Mouse (Mus musculus): Measurements from ENCODE around the gene Pank4.

Gene Pank4

DNA sequence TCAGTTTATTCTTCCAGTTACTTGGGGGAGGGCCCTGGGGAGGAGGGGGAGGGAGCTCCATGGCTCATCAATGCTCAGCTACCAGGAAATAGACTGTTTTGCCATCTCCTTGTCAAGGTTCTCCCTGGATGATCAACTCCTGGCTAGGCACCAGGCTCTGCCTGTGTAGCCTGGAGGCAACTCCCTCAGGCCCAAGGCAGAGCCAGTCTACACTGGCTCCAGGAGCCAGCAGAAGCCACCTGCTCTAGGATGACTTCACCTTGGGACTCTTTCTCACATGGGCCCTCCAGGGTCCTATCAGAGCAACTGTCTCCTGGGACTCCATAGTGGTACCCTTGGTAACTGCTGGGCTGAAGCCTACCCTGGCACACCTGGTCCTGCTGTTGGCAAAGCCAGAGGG lies 44.2 kb downstream of the Pank4 start:
- no peak for DNase-seq (ENCODE audit: low read depth, low spot score)
- Histone ChIP-seq H3K36me3 (ENCODE audit: control insufficient read depth, insufficient read depth, low read length, poor library complexity, severe bottlenecking) (no peaks in the 10 kb centered on the region), H3K27me3 (ENCODE audit: control insufficient read depth, insufficient read depth, low read length, poor library complexity, severe bottlenecking) (no peaks in the 10 kb centered on the region)

DNA sequence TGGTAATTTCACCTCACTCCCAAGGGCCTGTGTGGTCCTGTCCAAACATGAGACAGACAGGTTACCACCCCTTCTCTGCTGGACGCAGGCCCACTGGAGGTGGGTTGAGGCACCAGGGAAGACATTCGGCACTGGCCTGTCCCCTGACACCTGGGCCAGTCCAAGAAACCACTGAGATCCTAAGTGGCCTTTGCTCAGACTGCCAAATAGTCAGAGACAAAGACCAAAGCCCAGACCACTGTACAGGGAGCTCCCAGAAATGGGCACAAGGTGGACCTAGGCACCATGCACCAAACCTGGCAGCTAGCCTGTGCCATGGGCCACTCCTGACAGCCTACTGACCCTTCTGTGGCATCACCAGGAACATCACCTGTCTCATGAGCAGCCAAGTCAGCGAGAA lies 45.3 kb downstream of the Pank4 start:
- Histone ChIP-seq H3K27me3 (ENCODE audit: control insufficient read depth, insufficient read depth, low read length, poor library complexity, severe bottlenecking) (no peaks in the 10 kb centered on the region), H3K36me3 (ENCODE audit: control insufficient read depth, insufficient read depth, low read length, poor library complexity, severe bottlenecking) (no peaks in the 10 kb centered on the region)
- DNase-seq (ENCODE audit: low read depth, low spot score) = no peak

DNA sequence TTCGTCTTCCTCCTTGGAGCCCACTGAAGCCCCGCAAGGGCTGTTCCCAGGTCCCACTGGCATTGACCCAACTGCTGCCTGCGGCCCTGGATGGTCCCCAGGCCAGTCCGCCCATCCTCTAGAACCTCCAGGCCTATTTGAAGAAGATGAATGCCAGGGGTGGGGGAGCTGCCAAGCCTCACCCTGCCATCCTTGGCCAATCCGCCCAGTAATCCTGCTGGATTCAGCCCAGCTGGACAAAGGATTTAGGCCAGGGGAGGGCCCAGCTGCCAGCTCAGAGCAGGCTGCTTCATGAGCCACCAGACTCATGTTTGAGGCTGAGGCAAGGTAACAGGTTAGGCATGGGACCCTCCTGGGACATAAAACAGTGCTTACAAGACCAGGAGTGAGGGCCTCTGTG lies 46.9 kb downstream of the Pank4 start:
- no peaks in the 10 kb centered on the region for H3K27me3 ChIP-seq (ENCODE audit: control insufficient read depth, insufficient read depth, low read length, poor library complexity, severe bottlenecking)
- DNase-seq (ENCODE audit: low read depth, low spot score) = no peak
- no peaks in the 10 kb centered on the region for H3K36me3 ChIP-seq (ENCODE audit: control insufficient read depth, insufficient read depth, low read length, poor library complexity, severe bottlenecking)

DNA sequence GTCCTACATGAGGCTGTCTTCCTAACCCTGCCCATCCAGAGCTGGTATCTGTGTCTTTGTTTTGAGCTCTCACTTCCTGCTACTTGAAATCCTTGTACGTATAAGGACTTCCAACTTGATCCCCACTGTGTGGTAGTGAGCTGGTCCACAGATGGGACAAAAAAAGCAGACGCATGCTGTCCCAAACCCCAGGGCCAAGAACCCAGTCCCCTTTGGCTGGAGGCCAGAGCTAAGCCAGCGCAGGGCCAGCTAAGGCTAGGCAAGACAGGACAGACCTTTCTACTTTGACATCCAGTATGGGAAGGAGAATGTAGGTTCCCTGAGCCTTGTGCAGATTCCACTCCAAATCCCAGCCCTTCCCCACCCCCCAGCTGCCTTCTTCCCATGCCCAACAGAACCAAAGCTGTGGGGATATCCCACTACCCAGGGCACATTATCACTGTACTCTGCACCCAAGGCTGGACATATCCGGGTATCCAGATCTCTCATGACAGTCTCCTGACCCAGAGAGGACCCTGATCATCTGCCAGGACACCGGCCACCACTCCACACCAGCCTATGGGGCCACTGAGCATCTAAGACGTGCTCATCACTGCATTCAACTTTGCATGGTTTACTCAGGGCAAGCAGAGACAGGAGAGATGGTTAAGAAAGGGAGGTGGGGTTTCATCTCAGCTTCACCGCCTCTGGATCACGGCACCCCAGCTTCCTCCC lies 47.5 kb downstream of the Pank4 start:
- no peaks in the 10 kb centered on the region for H3K27me3 ChIP-seq (ENCODE audit: control insufficient read depth, insufficient read depth, low read length, poor library complexity, severe bottlenecking)
- no peaks in the 10 kb centered on the region for H3K36me3 ChIP-seq (ENCODE audit: control insufficient read depth, insufficient read depth, low read length, poor library complexity, severe bottlenecking)
- DNase-seq (ENCODE audit: low read depth, low spot score) = no peak

DNA sequence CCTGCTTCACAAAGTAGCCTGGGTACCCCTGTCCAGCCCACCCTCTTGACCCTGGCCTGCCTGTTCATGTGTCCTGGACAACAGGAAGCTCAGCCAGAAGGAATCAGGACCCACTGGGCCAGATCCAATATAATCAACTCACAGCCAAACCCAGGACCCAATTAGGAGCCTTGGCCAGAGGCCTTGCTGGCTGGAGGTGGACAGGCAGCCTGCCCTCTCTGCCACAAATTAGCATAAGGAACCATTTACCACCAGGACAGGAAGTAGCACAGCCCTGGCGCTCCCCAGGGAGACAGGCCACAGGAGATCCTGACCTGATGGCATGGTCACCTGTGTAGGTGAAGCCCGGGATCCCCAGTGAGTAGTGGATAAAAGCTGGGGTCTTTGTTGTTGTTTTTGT lies 48.2 kb downstream of the Pank4 start:
- no peaks in the 10 kb centered on the region for H3K36me3 ChIP-seq (ENCODE audit: control insufficient read depth, insufficient read depth, low read length, poor library complexity, severe bottlenecking)
- H3K27me3 ChIP-seq (ENCODE audit: control insufficient read depth, insufficient read depth, low read length, poor library complexity, severe bottlenecking) = no peaks in the 10 kb centered on the region
- DNase-seq (ENCODE audit: low read depth, low spot score) = no peak

DNA sequence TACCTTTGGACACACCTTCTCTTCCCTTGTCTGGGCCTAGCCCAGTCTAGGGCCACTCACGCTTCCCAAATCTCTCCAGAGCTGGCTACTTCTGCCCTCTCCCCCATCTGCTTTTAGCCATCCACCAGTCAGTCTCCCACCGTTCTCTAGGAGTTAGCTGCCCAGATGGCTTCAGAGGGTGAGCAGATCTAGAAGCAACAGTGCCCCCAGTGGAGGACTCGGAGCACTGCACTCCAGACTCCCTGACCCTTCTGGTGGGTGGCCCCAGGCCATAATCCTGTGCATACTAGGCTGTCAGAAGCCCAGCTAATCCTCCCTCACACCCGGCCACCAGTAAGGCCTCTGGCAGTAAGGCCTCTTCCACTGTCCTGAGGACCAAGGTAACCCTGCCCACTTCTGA lies 48.9 kb downstream of the Pank4 start:
- DNase-seq (ENCODE audit: low read depth, low spot score) = peak; percentile 75
- Histone ChIP-seq H3K27me3 (ENCODE audit: control insufficient read depth, insufficient read depth, low read length, poor library complexity, severe bottlenecking) (no peaks in the 10 kb centered on the region), H3K36me3 (ENCODE audit: control insufficient read depth, insufficient read depth, low read length, poor library complexity, severe bottlenecking) (no peaks in the 10 kb centered on the region)

DNA sequence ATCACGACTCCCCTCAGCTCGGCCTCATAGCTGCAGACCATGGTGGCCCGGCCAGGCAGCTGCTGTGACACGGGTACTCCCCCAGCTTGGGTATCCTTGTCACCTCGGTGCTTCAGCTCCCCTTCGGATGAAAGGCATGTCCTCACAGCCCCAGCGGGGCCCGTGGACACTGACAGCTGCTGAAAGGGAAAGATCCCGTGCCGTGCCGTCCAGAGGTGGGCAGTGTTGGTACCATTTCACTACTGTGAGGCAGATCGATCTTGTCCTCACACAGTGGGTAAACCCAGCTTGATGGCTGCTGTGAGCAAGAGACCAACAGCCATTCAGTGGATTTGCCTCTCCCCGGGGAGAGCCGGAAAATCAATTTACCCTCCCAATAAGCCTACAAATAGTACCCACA lies 50.3 kb downstream of the Pank4 start:
- DNase-seq (ENCODE audit: low read depth, low spot score) = no peak
- Histone ChIP-seq H3K36me3 (ENCODE audit: control insufficient read depth, insufficient read depth, low read length, poor library complexity, severe bottlenecking) (no peaks in the 10 kb centered on the region), H3K27me3 (ENCODE audit: control insufficient read depth, insufficient read depth, low read length, poor library complexity, severe bottlenecking) (no peaks in the 10 kb centered on the region)

DNA sequence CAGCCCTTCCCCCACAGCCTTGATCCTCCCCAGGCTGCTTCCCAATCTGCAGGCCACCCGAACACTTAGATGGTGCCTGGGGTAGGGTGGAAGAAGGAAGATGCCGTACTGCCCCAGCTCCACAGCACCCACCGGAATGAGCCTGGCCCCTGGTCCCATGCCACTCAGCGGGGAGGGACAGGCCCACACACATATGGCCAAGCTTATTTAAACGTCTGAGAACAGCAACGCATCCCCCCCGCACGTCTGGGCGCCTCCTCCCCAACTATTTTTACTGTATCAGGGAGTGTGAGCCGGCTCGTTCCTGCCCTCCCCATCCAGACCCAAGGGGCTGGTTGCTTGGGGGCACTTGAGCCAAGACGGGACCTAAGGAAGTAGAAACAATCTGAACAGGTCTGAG lies 50.9 kb downstream of the Pank4 start:
- no peak for DNase-seq (ENCODE audit: low read depth, low spot score)
- H3K27me3 ChIP-seq (ENCODE audit: control insufficient read depth, insufficient read depth, low read length, poor library complexity, severe bottlenecking) = no peaks in the 10 kb centered on the region
- H3K36me3 ChIP-seq (ENCODE audit: control insufficient read depth, insufficient read depth, low read length, poor library complexity, severe bottlenecking) = no peaks in the 10 kb centered on the region

DNA sequence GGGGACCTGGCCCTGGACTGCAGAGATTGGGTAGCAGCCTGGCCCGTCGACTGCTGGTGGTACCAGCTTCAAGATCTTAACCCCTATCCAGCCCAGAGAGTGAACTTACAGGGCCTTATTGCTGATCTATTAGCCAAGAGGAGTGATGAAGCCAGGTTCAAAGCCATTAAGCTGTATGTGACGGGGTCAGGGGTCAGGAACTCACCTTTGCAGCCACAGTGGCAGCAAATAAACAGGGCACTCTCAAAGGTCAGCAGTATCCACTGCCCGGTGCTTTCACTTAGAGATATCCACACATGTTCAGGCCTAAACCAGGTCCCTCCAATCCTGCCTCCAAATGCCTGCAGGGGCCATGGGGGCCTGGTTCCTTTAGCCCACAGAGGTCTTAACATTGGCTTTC lies 51.6 kb downstream of the Pank4 start:
- H3K36me3 ChIP-seq (ENCODE audit: control insufficient read depth, insufficient read depth, low read length, poor library complexity, severe bottlenecking) = no peaks in the 10 kb centered on the region
- no peak for DNase-seq (ENCODE audit: low read depth, low spot score)
- no peaks in the 10 kb centered on the region for H3K27me3 ChIP-seq (ENCODE audit: control insufficient read depth, insufficient read depth, low read length, poor library complexity, severe bottlenecking)

DNA sequence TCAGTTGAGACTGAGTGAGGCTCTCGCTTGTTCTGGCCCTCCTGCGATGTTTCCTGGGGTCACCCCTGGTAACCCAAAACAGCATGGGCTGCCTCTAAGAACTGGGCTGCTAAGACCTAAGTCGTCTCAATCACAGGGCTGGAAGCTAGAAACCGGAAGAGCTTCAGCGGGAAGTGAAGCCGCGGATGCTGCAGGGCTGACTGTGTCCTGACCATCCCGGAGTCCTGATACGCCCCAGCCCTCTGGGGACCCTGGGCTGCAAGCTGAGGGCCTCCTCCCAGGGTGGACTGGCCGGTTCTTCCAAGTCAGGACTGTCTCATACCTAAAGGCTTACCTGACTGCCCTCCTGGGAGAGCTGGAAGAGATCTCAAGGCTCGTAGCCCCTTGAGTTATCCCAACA lies 52.9 kb downstream of the Pank4 start:
- DNase-seq (ENCODE audit: low read depth, low spot score) = no peak
- Histone ChIP-seq H3K36me3 (ENCODE audit: control insufficient read depth, insufficient read depth, low read length, poor library complexity, severe bottlenecking) (no peaks in the 10 kb centered on the region), H3K27me3 (ENCODE audit: control insufficient read depth, insufficient read depth, low read length, poor library complexity, severe bottlenecking) (no peaks in the 10 kb centered on the region)

DNA sequence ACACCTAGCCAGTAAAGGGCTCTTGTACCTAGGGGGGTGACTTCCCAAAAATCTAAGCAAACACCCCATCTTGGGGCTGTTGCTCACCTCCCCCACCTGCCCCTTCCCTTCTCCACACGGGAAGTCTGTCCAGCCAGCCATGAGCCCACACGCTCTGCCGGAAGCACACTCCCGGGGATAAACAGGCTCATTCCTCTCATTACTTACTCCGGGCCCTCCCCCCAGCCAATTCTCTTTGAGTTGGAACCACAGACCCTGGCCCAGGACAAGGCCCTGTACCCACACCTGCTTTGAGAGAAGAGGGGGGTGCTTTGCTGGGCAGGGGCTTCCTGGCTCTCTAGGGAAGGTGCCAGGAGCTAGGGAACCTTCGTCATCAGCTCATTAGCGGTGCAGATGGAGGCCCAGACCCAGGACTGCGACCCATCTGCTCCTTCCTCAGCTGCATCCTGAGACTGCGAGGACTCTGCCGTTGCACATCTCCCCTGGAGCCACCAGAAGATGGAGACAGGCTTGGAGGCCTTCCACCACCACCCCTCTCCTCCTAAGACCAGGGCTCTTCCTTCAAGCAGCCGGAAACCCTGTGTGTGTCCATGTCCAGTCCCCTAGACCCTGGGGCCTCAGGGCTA lies 53.4 kb downstream of the Pank4 start:
- Histone ChIP-seq H3K36me3 (ENCODE audit: control insufficient read depth, insufficient read depth, low read length, poor library complexity, severe bottlenecking) (no peaks in the 10 kb centered on the region), H3K27me3 (ENCODE audit: control insufficient read depth, insufficient read depth, low read length, poor library complexity, severe bottlenecking) (no peaks in the 10 kb centered on the region)
- DNase-seq (ENCODE audit: low read depth, low spot score) = no peak

DNA sequence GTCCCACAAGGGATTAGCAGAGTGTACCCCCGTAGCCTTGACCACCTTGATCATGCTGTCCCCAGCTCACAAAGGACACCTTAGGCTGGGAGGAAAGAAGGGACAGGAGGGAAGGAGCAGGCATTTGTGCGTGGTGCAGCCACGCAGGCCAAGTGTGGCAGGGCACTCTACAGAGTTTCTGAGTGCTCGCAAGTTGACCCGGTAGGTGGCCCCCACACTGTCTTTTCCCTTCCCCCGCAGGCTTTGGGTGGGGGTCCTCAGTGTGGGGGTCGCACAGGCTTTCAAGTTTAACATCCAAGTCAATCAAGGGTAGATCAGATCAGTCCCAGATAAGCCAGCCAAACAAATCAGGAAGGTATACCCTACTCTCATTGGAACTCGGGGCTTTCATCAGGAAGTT lies 54.1 kb downstream of the Pank4 start:
- Histone ChIP-seq H3K36me3 (ENCODE audit: control insufficient read depth, insufficient read depth, low read length, poor library complexity, severe bottlenecking) (no peaks in the 10 kb centered on the region), H3K27me3 (ENCODE audit: control insufficient read depth, insufficient read depth, low read length, poor library complexity, severe bottlenecking) (no peaks in the 10 kb centered on the region)
- no peak for DNase-seq (ENCODE audit: low read depth, low spot score)

DNA sequence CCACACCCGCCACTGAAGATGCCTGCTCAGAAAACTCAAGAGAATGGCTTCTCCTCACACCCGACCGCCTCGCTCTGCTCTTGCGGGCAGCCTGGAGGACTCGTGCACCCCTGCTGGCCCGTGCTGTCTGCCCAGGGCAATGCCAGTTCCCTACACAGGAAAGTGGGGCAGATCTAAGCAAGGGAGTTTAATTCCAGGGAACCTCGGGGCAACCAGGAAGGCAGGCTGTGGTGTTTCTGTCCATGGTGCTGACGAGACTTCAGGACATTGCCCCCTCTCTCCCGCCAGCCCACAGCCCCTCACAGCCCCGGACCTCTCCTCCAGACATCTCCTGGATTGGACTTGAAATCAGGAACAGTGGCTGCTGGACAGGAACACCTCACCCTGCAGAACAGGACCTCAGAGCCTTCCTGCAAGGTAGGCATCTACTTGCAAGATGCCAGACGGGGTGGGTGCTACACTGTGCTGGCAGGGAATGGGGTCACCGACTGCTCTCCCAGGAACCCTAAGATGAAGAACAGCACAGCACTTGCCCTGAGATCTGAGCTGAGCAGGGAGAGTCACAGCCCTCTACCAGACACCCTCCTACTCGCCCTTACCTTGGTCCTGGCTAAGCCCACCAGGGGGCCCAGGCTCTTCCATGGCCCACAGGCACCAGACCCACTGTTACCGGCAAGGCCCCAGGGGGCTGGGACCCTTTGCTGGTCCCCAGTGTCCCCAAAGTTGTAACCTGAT lies 54.8 kb downstream of the Pank4 start:
- no peaks in the 10 kb centered on the region for H3K36me3 ChIP-seq (ENCODE audit: control insufficient read depth, insufficient read depth, low read length, poor library complexity, severe bottlenecking)
- no peaks in the 10 kb centered on the region for H3K27me3 ChIP-seq (ENCODE audit: control insufficient read depth, insufficient read depth, low read length, poor library complexity, severe bottlenecking)
- DNase-seq (ENCODE audit: low read depth, low spot score) = no peak

DNA sequence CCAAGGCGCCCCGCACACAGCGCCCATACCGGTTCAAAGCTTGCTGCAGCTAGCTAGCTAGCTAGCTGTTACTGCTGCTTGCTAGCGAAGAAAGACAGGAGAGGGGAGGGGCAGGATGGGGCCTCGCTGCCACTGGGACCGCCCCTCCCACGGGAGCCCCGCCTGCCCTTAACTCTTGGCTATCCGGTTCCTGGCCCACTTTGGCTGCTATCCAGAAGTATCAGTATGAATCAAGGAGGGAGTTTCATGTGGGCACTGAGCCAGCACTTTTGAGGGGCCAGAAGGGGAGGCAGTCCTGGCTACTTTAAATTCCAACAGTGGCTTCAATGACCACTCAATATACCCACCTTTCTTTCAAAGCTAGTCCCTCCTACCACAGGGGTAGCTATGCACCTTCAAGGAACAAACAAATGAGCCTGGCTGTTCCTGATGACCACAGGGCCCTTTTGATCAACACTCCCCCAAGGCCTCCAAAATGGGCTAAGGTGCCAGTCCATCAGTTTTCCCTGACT lies 55.5 kb downstream of the Pank4 start:
- Histone ChIP-seq H3K27me3 (ENCODE audit: control insufficient read depth, insufficient read depth, low read length, poor library complexity, severe bottlenecking) (no peaks in the 10 kb centered on the region), H3K36me3 (ENCODE audit: control insufficient read depth, insufficient read depth, low read length, poor library complexity, severe bottlenecking) (no peaks in the 10 kb centered on the region)
- no peak for DNase-seq (ENCODE audit: low read depth, low spot score)

DNA sequence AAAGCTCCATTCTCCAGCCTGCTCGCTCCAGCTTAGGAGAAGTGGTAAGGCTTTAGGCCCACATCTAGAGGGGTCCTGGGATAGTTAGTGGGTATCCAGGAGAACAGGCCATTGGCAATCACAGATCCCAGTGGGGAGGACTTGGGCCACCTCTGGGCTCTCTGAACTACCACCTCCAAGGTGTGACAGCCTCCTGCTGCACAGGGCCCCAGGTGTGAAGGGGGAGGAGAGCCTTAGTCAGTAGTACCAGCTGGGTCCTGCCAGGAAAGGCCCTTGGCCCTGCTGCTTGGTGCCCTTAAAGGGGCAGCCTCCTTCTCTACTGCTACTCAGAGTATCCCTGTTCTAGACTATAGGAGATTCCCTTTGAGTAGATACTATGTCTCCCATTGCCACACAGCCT lies 56.2 kb downstream of the Pank4 start:
- DNase-seq (ENCODE audit: low read depth, low spot score) = no peak
- no peaks in the 10 kb centered on the region for H3K36me3 ChIP-seq (ENCODE audit: control insufficient read depth, insufficient read depth, low read length, poor library complexity, severe bottlenecking)
- H3K27me3 ChIP-seq (ENCODE audit: control insufficient read depth, insufficient read depth, low read length, poor library complexity, severe bottlenecking) = no peaks in the 10 kb centered on the region
